ENCODE assay signal across 23 mouse cellular contexts in genomic region chr11:102443740-102444139, GRCm38 (mm10). TPM values are rescaled to one million over a fixed set of nuclear protein-coding genes. Genes with fewer than 3 reads are reported as not detected.
A peak's percentile ranks its signal among the peaks of the same experiment; 100 is the strongest.
DNase-seq lines count a peak whose midpoint lies in the region; ATAC-seq lines count a peak whose summit lies in the region.
"Had no signal": no experiment of that assay in that cellular context is flagged by ENCODE, and none has a peak within 500 bp of the region (broad histone marks: within the 10 kb centered on the region; RNA-seq: fewer than 3 reads in every experiment).

No protein-coding gene starts in this region.

- H3K4me2 ChIP-seq in heart, embryonic 11.5 days = peak overlapping the region; percentile 35
- no peak overlapping the region for H3K4me2 ChIP-seq in hindbrain, embryonic 13.5 days
- H3K4me2 ChIP-seq in hindbrain, embryonic 16.5 days (ENCODE audit: low read length) = no peak overlapping the region
- H3K4me2 ChIP-seq in neural tube, embryonic 13.5 days = no peak overlapping the region; the same call in 1 of the 2 replicates
- no peak overlapping the region for H3K4me2 ChIP-seq in neural tube, embryonic 15.5 days
- H3K4me2 ChIP-seq: embryonic facial prominence, embryonic 15.5 days; intestine, embryonic 15.5 days; liver, embryonic 11.5 days had no signal

- no peak overlapping the region for H3K27ac ChIP-seq in heart, embryonic 11.5 days (ENCODE audit: low read depth, low read length)
- H3K27ac ChIP-seq in heart, embryonic 10.5 days = no peak overlapping the region
- H3K27ac ChIP-seq in hindbrain, embryonic 13.5 days = no peak overlapping the region
- H3K27ac ChIP-seq in hindbrain, embryonic 16.5 days (ENCODE audit: low read depth, low read length) = no peak overlapping the region
- H3K27ac ChIP-seq in neural tube, embryonic 13.5 days (replicated peaks) = no peak overlapping the region
- H3K27ac ChIP-seq in neural tube, embryonic 15.5 days (replicated peaks) = no peak overlapping the region
- H3K27ac ChIP-seq: hindbrain, embryonic 15.5 days; intestine, embryonic 15.5 days; layer of hippocampus, adult 2 months; macrophage had no signal

- no peak for ATAC-seq in heart, embryonic 11.5 days (replicated peaks; ENCODE audit: insufficient number of reproducible peaks, low FRiP score, low TSS enrichment)
- no peak for ATAC-seq in hindbrain, embryonic 13.5 days (ENCODE audit: low FRiP score)
- ATAC-seq in hindbrain, embryonic 16.5 days = no peak
- ATAC-seq in neural tube, embryonic 13.5 days (ENCODE audit: low read depth) = no peak
- ATAC-seq in neural tube, embryonic 15.5 days (ENCODE audit: low FRiP score) = no peak
- ATAC-seq: CD4-positive, CD25-positive, alpha-beta regulatory T cell, adult 4 months; intestine, embryonic 15.5 days; liver, postnatal 0 days; lung, postnatal 0 days had no signal

- peak; percentile 45 for DNase-seq in cerebellum, adult 9-10 months
- no peak for DNase-seq in cerebellum, postnatal 4 days (ENCODE audit: low spot score in 2 of 2)
- no peak for DNase-seq in heart, embryonic 10.5 days (ENCODE audit: low spot score)
- DNase-seq: adrenal gland, postnatal 14 days; kidney, adult 9 months; kidney, postnatal 25 days; liver, postnatal 0 days; right cerebral cortex, adult 18-20 months; right cerebral cortex, postnatal 4 days; thymus, postnatal 14 days had no signal

- H3K36me3 ChIP-seq in heart, embryonic 11.5 days (ENCODE audit: control insufficient read depth, insufficient read depth, low read length) = peaks cover 11% of the 10 kb centered on the region
- peaks cover 47% of the 10 kb centered on the region for H3K36me3 ChIP-seq in heart, embryonic 10.5 days
- H3K36me3 ChIP-seq in hindbrain, embryonic 13.5 days = peaks cover 50% of the 10 kb centered on the region
- H3K36me3 ChIP-seq in hindbrain, embryonic 16.5 days (ENCODE audit: control insufficient read depth, insufficient read depth, low read length) = peaks cover 25% of the 10 kb centered on the region
- peaks cover 50% of the 10 kb centered on the region for H3K36me3 ChIP-seq in neural tube, embryonic 13.5 days
- H3K36me3 ChIP-seq in neural tube, embryonic 15.5 days = peaks cover 48% of the 10 kb centered on the region

- H3K27me3 ChIP-seq in heart, embryonic 11.5 days (ENCODE audit: control insufficient read depth, insufficient read depth, low read length) = peaks cover 17% of the 10 kb centered on the region
- H3K27me3 ChIP-seq in heart, embryonic 10.5 days (ENCODE audit: insufficient read depth, poor library complexity, severe bottlenecking) = peaks cover 38% of the 10 kb centered on the region
- 0 out of 2 replicates have a peak, but pooled peaks cover 24% of the 10 kb centered on the region for H3K27me3 ChIP-seq in hindbrain, embryonic 13.5 days
- H3K27me3 ChIP-seq in hindbrain, embryonic 16.5 days (replicated peaks; ENCODE audit: control insufficient read depth, insufficient read depth, low read length) = no peaks in the 10 kb centered on the region
- peaks cover 16% of the 10 kb centered on the region for H3K27me3 ChIP-seq in neural tube, embryonic 13.5 days
- H3K27me3 ChIP-seq in neural tube, embryonic 15.5 days (replicated peaks) = no peaks in the 10 kb centered on the region
- H3K27me3 ChIP-seq: embryonic facial prominence, embryonic 15.5 days; hindbrain, embryonic 15.5 days had no signal

- 0 out of 2 replicates have a peak overlapping the region, but pooled peaks have one; percentile 10 for H3K9ac ChIP-seq in heart, embryonic 11.5 days (ENCODE audit: low read depth, low read length)
- H3K9ac ChIP-seq in hindbrain, embryonic 13.5 days = peak overlapping the region; percentile 46
- H3K9ac ChIP-seq in hindbrain, embryonic 16.5 days (ENCODE audit: low read depth, low read length) = no peak overlapping the region
- no peak overlapping the region for H3K9ac ChIP-seq in neural tube, embryonic 13.5 days
- H3K9ac ChIP-seq in neural tube, embryonic 15.5 days (replicated peaks) = no peak overlapping the region
- H3K9ac ChIP-seq: embryonic facial prominence, embryonic 15.5 days; hindbrain, embryonic 15.5 days; intestine, embryonic 15.5 days; liver, postnatal 0 days had no signal

- peaks cover 43% of the 10 kb centered on the region for H3K4me1 ChIP-seq in heart, embryonic 11.5 days (ENCODE audit: control insufficient read depth, insufficient read depth, low read length)
- peaks cover 52% of the 10 kb centered on the region for H3K4me1 ChIP-seq in heart, embryonic 10.5 days
- peaks cover 51% of the 10 kb centered on the region for H3K4me1 ChIP-seq in hindbrain, embryonic 13.5 days (replicated peaks)
- H3K4me1 ChIP-seq in hindbrain, embryonic 16.5 days (ENCODE audit: control insufficient read depth, insufficient read depth, low read depth, low read length) = peaks cover 32% of the 10 kb centered on the region
- peaks cover 51% of the 10 kb centered on the region for H3K4me1 ChIP-seq in neural tube, embryonic 13.5 days (replicated peaks)
- peaks cover 48% of the 10 kb centered on the region for H3K4me1 ChIP-seq in neural tube, embryonic 15.5 days

- 48% methylated on average over 12 of the region's 12 CpGs for WGBS in heart, embryonic 11.5 days (ENCODE audit: insufficient replicate concordance)
- 37% methylated on average over 12 of the region's 12 CpGs for WGBS in heart, embryonic 10.5 days
- WGBS in hindbrain, embryonic 13.5 days = 68% methylated on average over 12 of the region's 12 CpGs
- 67% methylated on average over 12 of the region's 12 CpGs for WGBS in hindbrain, embryonic 16.5 days
- 59% methylated on average over 12 of the region's 12 CpGs for WGBS in neural tube, embryonic 13.5 days
- 63% methylated on average over 12 of the region's 12 CpGs for WGBS in neural tube, embryonic 15.5 days

- H3K9me3 ChIP-seq in heart, embryonic 11.5 days (replicated peaks; ENCODE audit: control insufficient read depth, low read length) = no peaks in the 10 kb centered on the region
- H3K9me3 ChIP-seq in heart, embryonic 10.5 days = no peaks in the 10 kb centered on the region
- H3K9me3 ChIP-seq in hindbrain, embryonic 13.5 days = no peaks in the 10 kb centered on the region
- no peaks in the 10 kb centered on the region for H3K9me3 ChIP-seq in hindbrain, embryonic 16.5 days (ENCODE audit: control insufficient read depth, low read length)
- no peaks in the 10 kb centered on the region for H3K9me3 ChIP-seq in neural tube, embryonic 13.5 days
- no peaks in the 10 kb centered on the region for H3K9me3 ChIP-seq in neural tube, embryonic 15.5 days (replicated peaks)
- H3K9me3 ChIP-seq: embryonic facial prominence, embryonic 15.5 days; hindbrain, embryonic 15.5 days; intestine, embryonic 15.5 days had no signal

- H3K4me3 ChIP-seq in heart, embryonic 11.5 days (ENCODE audit: low read depth, low read length) = no peak overlapping the region
- H3K4me3 ChIP-seq in heart, embryonic 10.5 days = no peak overlapping the region
- no peak overlapping the region for H3K4me3 ChIP-seq in hindbrain, embryonic 13.5 days
- H3K4me3 ChIP-seq in hindbrain, embryonic 16.5 days (ENCODE audit: low read length) = no peak overlapping the region
- 0 out of 2 replicates have a peak overlapping the region, but pooled peaks have one; percentile 3 for H3K4me3 ChIP-seq in neural tube, embryonic 13.5 days
- no peak overlapping the region for H3K4me3 ChIP-seq in neural tube, embryonic 15.5 days (replicated peaks)
- H3K4me3 ChIP-seq: embryonic facial prominence, embryonic 15.5 days; hindbrain, embryonic 15.5 days; intestine, embryonic 15.5 days; layer of hippocampus, adult 2 months had no signal

RNA-seq across cellular contexts. Expression of gene Fam171a2, which starts 3.7 kb away (rescaled TPM):
- 3.1 and 5.1 TPM in 2 replicates for polyA plus RNA-seq in heart, embryonic 11.5 days (2014; fragmentation: Nextera tagmentation; extraction: Ambion mirVana)
- 1.7 and 3.6 TPM in 2 replicates for polyA plus RNA-seq in heart, embryonic 10.5 days (2016; fragmentation: Nextera tagmentation; extraction: Ambion mirVana)
- 15.9 and 17.1 TPM in 2 replicates for polyA plus RNA-seq in hindbrain, embryonic 13.5 days (2015; fragmentation: Nextera tagmentation; extraction: Ambion mirVana)
- 17.8 and 17.9 TPM in 2 replicates for polyA plus RNA-seq in hindbrain, embryonic 16.5 days (2015; fragmentation: Nextera tagmentation; extraction: Ambion mirVana)
- polyA plus RNA-seq in neural tube, embryonic 13.5 days (2015; fragmentation: Nextera tagmentation; extraction: Ambion mirVana) = 20.3 and 21.6 TPM in 2 replicates
- 23.8 and 28.3 TPM in 2 replicates for polyA plus RNA-seq in neural tube, embryonic 15.5 days (2015; fragmentation: Nextera tagmentation; extraction: Ambion mirVana)
- polyA plus RNA-seq: CD4-positive, CD25-positive, alpha-beta regulatory T cell, adult 4 months; macrophage had no signal

RNA-seq across cellular contexts. Expression of gene Grn, which starts 13.6 kb away (rescaled TPM):
- polyA plus RNA-seq in heart, embryonic 11.5 days (2014; fragmentation: Nextera tagmentation; extraction: Ambion mirVana) = 110 and 113 TPM in 2 replicates
- 109 and 151 TPM in 2 replicates for polyA plus RNA-seq in heart, embryonic 10.5 days (2016; fragmentation: Nextera tagmentation; extraction: Ambion mirVana)
- polyA plus RNA-seq in hindbrain, embryonic 13.5 days (2015; fragmentation: Nextera tagmentation; extraction: Ambion mirVana) = 76.5 and 77.3 TPM in 2 replicates
- 95.4 and 100 TPM in 2 replicates for polyA plus RNA-seq in hindbrain, embryonic 16.5 days (2015; fragmentation: Nextera tagmentation; extraction: Ambion mirVana)
- polyA plus RNA-seq in neural tube, embryonic 13.5 days (2015; fragmentation: Nextera tagmentation; extraction: Ambion mirVana) = 83.3 and 88.6 TPM in 2 replicates
- 92.1 and 96.3 TPM in 2 replicates for polyA plus RNA-seq in neural tube, embryonic 15.5 days (2015; fragmentation: Nextera tagmentation; extraction: Ambion mirVana)

RNA-seq across cellular contexts. Expression of gene Itga2b, which starts 26.2 kb away (rescaled TPM):
- 8.5 and 15.8 TPM in 2 replicates for polyA plus RNA-seq in heart, embryonic 11.5 days (2014; fragmentation: Nextera tagmentation; extraction: Ambion mirVana)
- polyA plus RNA-seq in heart, embryonic 10.5 days (2016; fragmentation: Nextera tagmentation; extraction: Ambion mirVana) = 13.2 and 19.5 TPM in 2 replicates
- 5.9 and 6.2 TPM in 2 replicates for polyA plus RNA-seq in hindbrain, embryonic 13.5 days (2015; fragmentation: Nextera tagmentation; extraction: Ambion mirVana)
- polyA plus RNA-seq in hindbrain, embryonic 16.5 days (2015; fragmentation: Nextera tagmentation; extraction: Ambion mirVana) = 9.4 and 13.1 TPM in 2 replicates
- polyA plus RNA-seq in neural tube, embryonic 13.5 days (2015; fragmentation: Nextera tagmentation; extraction: Ambion mirVana) = 5.7 and 6.2 TPM in 2 replicates
- 8.0 and 9.6 TPM in 2 replicates for polyA plus RNA-seq in neural tube, embryonic 15.5 days (2015; fragmentation: Nextera tagmentation; extraction: Ambion mirVana)

RNA-seq across cellular contexts. Expression of gene Slc25a39, which starts 36.0 kb away (rescaled TPM):
- 274 and 281 TPM in 2 replicates for polyA plus RNA-seq in heart, embryonic 11.5 days (2014; fragmentation: Nextera tagmentation; extraction: Ambion mirVana)
- 313 and 314 TPM in 2 replicates for polyA plus RNA-seq in heart, embryonic 10.5 days (2016; fragmentation: Nextera tagmentation; extraction: Ambion mirVana)
- polyA plus RNA-seq in hindbrain, embryonic 13.5 days (2015; fragmentation: Nextera tagmentation; extraction: Ambion mirVana) = 139 and 147 TPM in 2 replicates
- polyA plus RNA-seq in hindbrain, embryonic 16.5 days (2015; fragmentation: Nextera tagmentation; extraction: Ambion mirVana) = 182 and 187 TPM in 2 replicates
- 154 TPM in 2 replicates for polyA plus RNA-seq in neural tube, embryonic 13.5 days (2015; fragmentation: Nextera tagmentation; extraction: Ambion mirVana)
- 161 and 175 TPM in 2 replicates for polyA plus RNA-seq in neural tube, embryonic 15.5 days (2015; fragmentation: Nextera tagmentation; extraction: Ambion mirVana)

RNA-seq across cellular contexts. Expression of gene Rundc3a, which starts 50.5 kb away (rescaled TPM):
- 1.3 TPM in 2 replicates for polyA plus RNA-seq in heart, embryonic 11.5 days (2014; fragmentation: Nextera tagmentation; extraction: Ambion mirVana)
- 0.74 and 1.8 TPM in 2 replicates for polyA plus RNA-seq in heart, embryonic 10.5 days (2016; fragmentation: Nextera tagmentation; extraction: Ambion mirVana)
- polyA plus RNA-seq in hindbrain, embryonic 13.5 days (2015; fragmentation: Nextera tagmentation; extraction: Ambion mirVana) = 135 and 144 TPM in 2 replicates
- polyA plus RNA-seq in hindbrain, embryonic 16.5 days (2015; fragmentation: Nextera tagmentation; extraction: Ambion mirVana) = 127 and 136 TPM in 2 replicates
- 156 and 161 TPM in 2 replicates for polyA plus RNA-seq in neural tube, embryonic 13.5 days (2015; fragmentation: Nextera tagmentation; extraction: Ambion mirVana)
- 111 and 138 TPM in 2 replicates for polyA plus RNA-seq in neural tube, embryonic 15.5 days (2015; fragmentation: Nextera tagmentation; extraction: Ambion mirVana)

Comparison
In these comparisons a context has a peak if more than half of its experiments do, and no peak if none do; other contexts are left out.
1. H3K9ac ChIP-seq: peak in heart, embryonic 11.5 days (single experiment) and hindbrain, embryonic 13.5 days (single experiment); none in hindbrain, embryonic 16.5 days (single experiment), neural tube, embryonic 13.5 days (single experiment) and neural tube, embryonic 15.5 days (single experiment).